Mouse (Mus musculus): ENCODE measurements at regions not wholly inside any gene's neighbourhood (a gene's known extent, or its start where the extent isn't known, plus 50 kb on each side); places are given as distances from the start of the nearest gene placed in this dataset.

DNA sequence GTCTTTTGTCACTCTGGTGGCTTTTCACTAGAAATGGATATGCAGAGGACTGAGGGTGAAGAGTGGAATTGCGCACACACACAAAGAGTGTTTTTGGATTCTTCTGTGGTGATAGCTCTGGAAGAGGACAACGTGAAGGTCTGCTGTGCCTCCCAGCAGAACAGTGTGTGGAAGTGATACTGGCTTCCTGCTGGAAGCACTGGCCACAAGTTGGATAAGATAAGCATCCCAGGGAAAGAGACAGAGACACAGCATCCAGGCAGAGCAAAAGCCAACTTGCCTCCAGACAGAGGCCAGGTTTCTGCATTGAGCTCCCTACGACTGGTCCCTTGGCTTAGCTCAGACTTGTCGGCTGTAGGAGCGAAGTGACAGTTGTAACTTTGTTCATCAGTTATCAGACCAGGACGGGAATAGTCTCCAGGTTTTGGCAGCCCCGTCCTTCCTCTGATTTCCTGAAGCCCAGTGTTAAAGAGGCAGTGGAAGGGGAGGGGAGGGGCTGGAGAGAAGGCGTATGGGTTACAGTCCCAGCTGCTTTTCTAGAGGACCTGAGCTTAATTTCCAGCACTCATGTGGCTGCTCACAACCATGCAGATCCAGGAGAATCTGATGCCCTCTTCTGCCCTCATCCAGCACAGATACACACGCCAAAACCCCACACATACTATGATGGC lies 89.2 kb downstream of the Tmem170b start:
- no peak for DNase-seq (ENCODE audit: low spot score)

DNA sequence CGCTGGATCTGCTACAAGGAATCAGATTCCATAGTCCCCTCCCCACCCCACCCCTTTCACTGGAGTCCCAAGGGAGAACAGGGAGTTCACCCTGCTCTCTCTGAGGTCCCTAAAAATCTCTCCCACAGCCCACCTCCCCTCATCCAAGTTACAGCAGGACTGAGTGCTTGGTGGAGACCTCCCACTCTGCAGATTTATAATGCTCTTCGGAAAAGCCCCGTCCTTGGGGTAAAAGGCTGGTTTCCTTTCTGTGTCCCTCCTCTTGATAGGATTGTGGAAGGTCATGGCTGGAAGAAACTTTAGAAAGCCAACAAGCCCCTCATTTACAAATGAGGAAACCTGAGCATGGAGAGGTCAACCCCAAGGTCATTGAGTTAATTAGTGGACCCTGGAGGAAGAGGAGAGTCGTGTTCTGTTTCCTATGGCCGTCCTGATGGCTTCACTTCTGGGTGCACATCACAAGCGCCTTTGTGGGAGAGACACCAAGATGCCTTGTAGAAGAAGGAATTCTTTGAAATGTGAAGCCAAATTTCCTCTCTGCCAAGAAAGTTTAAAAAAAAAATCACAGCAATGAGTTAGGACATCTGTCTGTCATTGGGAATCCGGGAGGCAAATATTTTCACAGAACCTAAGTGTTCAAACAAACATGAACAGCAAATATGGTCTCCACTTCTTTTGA lies 91.2 kb downstream of the Tmem170b start:
- no peak for DNase-seq (ENCODE audit: low spot score)

DNA sequence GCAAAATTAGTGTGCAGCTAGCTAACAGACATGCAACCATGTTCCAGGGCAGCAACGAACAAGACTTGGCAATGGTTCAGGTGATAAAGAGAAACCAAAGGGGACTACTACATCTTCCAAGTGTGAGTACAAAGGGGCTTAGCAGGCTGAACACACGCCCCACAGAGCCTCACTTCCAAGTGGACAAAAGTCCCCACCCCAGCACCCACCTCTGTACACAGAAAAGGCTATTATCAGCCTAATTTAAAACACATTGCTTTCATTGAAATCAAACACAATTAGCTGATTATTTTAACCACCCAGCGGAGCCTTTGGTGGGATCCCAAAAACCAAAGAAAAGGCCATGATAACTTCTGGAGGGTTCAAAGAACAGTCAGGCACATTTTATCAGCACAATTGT lies 95.6 kb downstream of the Tmem170b start:
- DNase-seq (ENCODE audit: low spot score): no peak

DNA sequence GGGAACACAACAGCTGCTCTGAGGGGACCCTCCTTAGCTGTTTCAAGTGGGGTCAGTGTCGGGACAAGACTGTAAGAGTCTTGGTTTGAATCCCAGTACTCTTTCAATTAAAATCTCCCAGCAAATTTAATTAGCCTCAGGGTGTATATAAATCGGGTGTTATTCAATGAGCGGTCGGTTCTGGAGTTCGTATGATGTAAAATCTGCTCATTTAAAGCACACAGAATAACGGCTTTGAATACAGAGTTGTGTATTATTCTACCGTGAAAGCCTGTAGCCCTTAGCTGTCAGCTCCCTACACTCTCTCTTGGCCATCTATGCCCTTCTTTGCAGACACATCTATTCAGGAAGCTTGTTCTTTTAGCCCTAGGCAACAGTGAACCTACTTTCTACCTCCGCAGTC lies 96.1 kb downstream of the Tmem170b start:
- no peak for DNase-seq (ENCODE audit: low spot score)

DNA sequence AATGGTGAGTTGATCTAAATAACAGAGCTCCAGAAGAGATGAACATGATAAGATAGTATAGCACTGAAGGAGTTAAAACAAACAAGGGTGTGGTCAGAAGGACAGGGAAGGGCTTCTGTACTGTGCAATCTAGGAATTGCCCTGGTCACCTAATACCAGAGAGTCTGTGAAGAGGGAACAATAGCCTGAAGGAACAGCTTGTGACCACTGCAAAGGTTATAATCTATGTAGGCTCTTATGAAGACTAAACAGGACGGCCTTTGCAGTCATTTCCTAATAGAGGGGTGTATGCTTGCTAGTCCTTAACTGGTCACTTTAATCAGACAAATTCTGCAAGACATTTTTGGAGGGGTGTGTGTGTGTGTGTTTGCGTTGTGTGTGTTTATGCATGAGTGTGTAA lies 97.5 kb downstream of the Tmem170b start:
- no peak for DNase-seq (ENCODE audit: low spot score)

DNA sequence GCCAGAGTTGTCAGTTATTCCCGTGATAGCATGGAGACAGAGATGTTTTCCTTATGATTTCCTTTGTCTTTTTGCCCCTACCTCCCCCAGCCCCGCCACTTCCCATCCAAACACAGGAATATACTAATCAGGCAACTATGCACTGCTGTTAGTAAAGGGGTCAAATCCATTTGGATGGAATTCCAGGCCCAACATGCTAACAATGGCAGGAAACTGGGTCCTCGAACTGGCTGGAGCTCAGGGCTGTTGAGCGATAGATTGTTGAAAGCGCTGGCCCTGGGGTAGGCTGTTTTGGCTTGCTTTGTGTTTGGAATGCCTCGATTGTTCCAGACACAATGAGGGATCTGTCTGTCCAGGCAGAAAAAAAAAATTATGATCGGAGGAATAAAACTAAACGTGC lies 97.9 kb downstream of the Tmem170b start:
- DNase-seq (ENCODE audit: low spot score): no peak

DNA sequence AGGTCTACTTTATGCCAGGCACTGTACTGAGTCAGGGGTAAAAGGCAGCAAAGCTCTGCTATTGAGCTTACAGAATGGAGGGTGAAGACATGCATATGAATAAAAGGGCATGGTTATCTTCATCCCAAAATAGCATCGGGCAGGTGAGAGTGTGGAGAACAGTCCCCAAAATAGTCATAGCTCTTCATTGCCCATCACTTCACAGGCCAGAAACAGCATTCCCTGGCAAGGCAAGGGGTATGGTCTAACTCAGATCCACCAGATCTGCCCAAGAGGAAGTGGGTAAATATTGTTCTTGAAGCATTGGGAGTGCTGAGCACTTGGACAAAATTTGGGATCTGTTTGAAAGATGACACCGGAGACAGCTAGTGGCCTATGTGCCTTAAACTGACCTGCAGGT lies 99.1 kb downstream of the Tmem170b start:
- no peak for DNase-seq (ENCODE audit: low spot score)

DNA sequence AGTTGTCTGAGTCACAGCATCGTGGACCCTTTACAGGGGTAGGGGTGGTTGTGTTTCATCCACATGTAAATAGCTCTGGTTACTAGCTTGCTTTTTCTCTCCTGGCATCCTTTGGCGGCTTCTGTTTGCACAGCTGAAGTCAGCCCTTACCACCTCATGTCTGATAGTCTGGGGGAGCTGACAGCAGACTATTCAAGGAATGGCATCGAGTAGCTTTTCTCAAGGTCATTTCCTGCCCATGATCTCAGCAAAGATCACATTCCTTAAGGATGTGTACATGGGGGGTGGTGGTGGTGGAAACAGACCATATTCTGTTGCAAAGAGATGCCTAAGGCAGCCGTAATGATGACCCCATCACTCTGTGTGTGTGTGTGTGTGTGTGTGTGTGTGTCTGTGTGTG lies 99.9 kb downstream of the Tmem170b start:
- no peak for DNase-seq (ENCODE audit: low spot score)

DNA sequence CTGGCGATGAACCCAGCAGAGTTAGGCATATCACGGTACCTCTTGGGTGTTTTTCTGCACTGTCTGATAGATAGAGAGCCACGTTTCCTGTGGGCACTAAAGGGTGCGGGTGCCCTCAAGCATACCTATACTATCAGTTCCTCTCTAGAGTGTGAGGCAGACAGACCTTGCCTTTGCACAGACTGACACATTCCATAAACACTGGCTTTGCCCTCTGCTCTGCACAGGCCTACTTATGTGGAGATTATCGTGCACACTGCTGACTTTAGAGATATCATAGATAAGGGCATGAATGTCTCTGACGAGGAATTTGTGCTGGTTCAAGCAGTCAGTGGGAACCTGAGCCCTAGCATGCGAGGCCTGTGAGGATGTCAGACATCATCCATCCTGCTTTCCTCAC lies 102.1 kb downstream of the Tmem170b start:
- no peak for DNase-seq (ENCODE audit: low spot score)

DNA sequence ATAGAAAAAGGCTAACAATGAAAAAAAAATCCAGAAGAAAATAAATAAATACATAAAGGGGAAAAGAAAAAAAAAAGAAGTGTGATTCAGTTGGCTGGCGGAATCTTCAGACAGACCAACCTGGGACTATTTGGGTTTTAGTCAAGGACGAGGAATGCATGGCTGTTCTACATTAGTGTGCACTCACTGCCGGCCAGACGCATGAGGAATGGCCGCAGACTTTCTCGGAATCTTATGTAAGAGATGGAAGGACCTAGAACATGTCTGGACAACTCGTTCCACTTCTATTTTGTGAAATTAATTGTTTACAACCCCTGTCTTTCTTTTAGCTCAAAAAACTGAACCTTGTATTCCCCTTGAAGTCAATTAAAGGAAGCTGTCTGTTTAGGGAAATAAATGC lies 103.4 kb downstream of the Tmem170b start:
- DNase-seq (ENCODE audit: low spot score): no peak

DNA sequence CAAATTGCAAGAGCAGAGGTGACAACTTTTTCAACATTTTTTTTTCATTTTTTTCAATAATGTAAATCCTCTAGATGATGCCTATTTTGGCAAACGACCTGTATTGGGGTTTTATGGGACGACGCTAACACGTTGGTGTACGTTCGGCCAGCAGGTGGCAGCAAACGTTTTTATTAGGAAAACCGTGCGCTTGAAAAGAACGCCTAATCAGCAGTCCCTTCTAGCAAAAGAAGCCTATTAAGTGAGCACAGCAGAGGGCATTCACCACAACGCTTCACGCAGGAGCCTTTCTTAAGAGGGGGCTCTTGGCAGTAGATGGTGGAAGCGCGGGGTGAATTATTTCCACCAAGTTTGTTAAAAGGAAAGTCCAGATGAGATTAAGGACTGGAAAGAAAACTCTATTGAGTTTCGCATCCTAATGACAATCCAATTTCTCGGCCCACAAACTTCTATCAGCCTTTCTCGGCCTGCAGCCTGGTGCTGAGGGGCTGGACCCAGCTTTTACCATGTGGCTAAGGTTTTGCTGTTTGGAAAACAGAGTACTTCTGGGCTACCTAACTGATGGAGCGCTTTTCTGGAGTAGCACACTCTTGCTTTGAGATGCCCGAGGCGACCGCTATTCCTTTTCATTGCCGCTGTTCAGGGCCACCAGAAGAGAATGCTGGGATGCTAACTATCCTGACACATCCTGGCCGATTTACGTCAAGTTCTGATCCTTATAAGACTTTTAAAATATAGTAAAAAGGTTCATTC lies 103.9 kb downstream of the Tmem170b start:
- peak; percentile 92 for DNase-seq (ENCODE audit: low spot score)

DNA sequence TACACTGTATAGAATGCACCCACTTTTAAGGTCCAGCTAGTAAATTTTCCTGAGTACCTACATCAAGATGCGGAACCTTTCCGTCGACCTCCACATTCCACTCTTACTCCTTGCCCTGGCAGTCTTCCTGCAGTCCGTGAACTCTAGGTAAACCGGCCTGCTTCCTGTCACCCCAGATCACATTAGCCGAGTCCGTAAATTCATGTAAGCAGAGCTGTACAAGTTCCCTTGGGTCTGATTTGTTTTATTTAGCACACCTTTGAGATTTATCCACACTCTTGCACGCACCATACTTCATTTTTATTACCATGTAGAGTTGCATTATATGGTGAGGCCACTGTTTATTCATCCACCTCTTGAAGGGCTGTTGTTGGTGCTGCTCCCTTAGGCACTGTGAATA lies 106.9 kb downstream of the Tmem170b start:
- DNase-seq (ENCODE audit: low spot score): no peak

Data from urinary bladder, postnatal 14 days (tissue).